Mouse (Mus musculus) liver, adult 2 months (tissue): ENCODE results near the gene Ralb.

Experiments used
- CTCF ChIP-seq: fragments of 200-500 bp; IDR thresholded peaks from 2 replicates; pipeline ENCODE4 v1.5.1; 2011; ENCODE audit warnings: low read depth, low read length, control low read depth
- POLR2A ChIP-seq: fragments of 200-500 bp; IDR thresholded peaks from 2 replicates; pipeline ENCODE4 v1.6.1; 2011; ENCODE audit warnings: low read length, control low read depth; ENCODE audit not compliant: insufficient read depth; ENCODE audit errors: extremely low read depth

DNA sequence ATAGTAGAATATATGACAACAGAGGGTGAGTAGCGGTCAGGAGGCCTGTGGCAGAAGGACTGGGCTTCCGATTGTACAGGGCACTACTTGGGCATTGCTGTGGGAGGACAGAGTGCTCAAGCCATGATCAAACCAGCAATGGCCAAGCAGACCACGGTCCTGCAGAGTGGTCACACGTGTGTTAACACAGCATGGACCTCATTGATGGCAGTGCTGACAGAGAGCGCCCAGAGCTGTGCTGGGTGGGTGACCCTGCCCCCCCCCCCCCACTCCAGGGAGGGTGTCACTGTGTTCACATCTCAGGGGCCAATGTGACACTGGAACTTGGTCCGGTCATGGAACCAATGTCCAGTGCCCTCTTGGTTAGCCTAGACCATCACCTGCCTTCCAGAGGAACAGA lies 27.6 kb upstream of the Ralb start:
- TF ChIP-seq CTCF (no peak), POLR2A (no peak)
